Mouse (Mus musculus) kidney, adult 2 months (tissue): Measurements from ENCODE around the gene Zfp346.

Source experiments
- CTCF ChIP-seq: fragments of 200-500 bp; conservative IDR thresholded peaks from 2 replicates; pipeline ENCODE4 v1.5.1; 2011; ENCODE audit warnings: low read depth, mild to moderate bottlenecking, control low read depth, low read length, moderate library complexity, mixed read lengths; ENCODE audit not compliant: insufficient read depth, insufficient read length
- POLR2A ChIP-seq: fragments of 200-500 bp; IDR thresholded peaks from one replicate; pipeline ENCODE4 v1.6.1; 2011; ENCODE audit warnings: low read depth, low read length, control low read depth

- TF ChIP-seq POLR2A (no peak), CTCF (peak; percentile 31)
Measured at GRCm38 (mm10) chr13:55177903-55178496, 72.9 kb downstream of the Zfp346 start.
